Mouse (Mus musculus): ENCODE results near the gene Clta.
A peak's percentile ranks its signal among the peaks of the same experiment; 100 is the strongest.
"Not testable (repeated sequence)": the region's sequence is repeated elsewhere in the genome, so short reads cannot be mapped to it uniquely, and the experiment has no call there.

Gene Clta

DNA sequence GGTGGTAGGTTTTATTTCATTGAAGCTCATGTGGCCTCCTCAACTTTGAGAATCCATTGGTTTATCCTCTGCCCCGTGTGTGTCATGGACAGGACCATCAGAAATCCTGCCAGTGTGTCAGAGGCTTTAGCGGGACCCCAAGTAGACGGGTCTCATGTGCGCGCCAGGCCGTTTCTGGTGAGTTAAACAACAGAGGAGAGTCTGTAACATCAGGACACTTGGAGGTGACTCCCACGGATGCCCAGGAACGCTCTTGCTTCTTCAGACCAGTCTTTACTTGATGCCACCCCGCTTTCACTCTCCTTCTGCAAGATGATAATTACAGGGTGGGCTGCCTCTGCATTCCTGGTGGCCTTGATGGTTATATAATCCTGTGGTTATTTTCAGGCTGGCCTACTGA, 19.4 kb downstream of the Clta start:
- peak in 1 of 2 experiments; percentile 9 for DNase-seq (ENCODE audit: low spot score in 2 of 2)

- DNase-seq (ENCODE audit: low spot score in 2 of 2), result no peak
Observed at GRCm38 (mm10) chr4:44024241-44024640, 20.0 kb downstream of the Clta start.

- DNase-seq (ENCODE audit: low spot score in 2 of 2), result no peak
Observed at GRCm38 (mm10) chr4:44025570-44025969, 21.3 kb downstream of the Clta start.

DNA sequence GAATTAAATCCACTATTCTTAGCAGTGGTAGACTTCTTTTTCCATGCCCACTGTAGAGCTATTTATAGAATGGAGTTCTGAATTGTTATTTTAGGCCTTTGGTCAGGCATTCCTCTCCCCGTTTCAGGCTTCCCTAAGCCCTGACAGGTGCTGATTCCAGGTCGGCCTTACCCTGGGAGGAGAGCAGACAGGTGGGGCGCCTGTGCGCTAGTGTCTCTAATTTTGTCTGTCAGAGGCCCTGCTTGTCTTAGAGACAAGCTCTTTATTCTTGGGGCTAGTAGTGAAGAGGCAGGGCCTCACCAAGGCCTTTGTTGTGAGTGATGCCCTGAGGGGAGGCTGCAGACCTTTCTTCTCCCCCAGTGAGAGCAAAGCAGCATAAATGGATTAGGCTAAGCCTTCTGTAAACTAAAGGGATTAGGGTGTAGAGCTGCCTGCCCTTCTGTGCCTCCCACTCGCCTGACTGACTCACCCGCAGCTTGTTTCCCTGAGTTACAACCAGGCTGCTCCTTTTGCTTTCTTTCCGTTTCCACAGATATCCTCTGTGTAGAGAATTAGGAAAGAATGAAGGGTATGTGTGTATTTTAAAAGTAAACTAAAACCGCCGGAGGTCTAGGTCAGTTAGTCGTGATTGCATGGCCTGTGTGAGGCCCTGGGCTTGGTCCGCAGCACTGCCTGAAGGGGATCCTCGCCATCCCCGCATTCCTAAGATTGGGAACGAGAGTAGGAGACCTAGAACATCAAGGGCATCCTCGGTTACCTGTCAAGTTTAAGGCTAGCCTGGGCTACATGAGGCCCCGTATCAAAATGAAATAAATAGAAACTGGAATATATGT, 24.3 kb downstream of the Clta start:
- no peak for DNase-seq (ENCODE audit: low spot score in 2 of 2)

DNA sequence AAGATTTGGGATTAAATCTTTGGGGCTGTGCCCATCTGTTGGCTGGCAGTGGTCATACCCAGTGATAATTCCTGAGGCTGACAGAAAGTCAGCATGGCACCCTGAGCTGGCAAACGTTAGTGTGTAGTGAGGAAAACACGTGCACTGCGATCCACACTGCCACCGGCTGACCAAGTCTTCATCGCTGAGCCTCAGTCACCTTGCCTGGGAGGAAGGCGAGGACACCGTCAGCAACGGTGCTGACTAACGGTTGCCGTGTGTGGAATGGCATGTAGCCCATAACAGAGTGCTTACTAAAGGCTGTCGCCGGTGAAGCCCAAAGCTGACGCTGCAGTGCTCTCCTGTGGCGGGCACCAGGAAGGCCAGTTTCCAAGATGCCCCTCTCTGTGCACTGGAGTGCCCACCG, 25.4 kb downstream of the Clta start:
- DNase-seq (ENCODE audit: low spot score in 2 of 2), result no peak

- DNase-seq (ENCODE audit: low spot score in 2 of 2), result no peak
Observed at GRCm38 (mm10) chr4:44031521-44031920, 27.3 kb downstream of the Clta start.

DNA sequence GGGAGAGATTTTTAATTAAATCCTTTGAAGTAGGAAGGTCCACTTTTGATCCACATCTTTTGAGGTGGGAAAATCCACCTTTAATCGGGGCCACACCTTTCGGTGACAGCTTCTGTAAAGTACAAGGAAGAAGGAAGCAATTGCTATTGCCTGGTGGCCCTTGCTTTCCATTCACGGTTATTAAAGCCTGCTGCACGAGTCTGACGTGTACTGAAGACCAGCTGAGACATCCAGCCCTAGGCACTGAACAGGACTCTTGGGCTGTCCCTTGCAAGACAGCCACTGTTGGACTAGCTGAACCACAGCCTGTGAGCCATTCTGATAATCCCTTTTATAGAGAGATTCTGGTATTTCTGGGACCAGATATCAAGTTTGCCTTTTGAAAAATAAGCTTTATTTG, 32.2 kb downstream of the Clta start:
- DNase-seq (ENCODE audit: low spot score in 2 of 2), result no peak

DNA sequence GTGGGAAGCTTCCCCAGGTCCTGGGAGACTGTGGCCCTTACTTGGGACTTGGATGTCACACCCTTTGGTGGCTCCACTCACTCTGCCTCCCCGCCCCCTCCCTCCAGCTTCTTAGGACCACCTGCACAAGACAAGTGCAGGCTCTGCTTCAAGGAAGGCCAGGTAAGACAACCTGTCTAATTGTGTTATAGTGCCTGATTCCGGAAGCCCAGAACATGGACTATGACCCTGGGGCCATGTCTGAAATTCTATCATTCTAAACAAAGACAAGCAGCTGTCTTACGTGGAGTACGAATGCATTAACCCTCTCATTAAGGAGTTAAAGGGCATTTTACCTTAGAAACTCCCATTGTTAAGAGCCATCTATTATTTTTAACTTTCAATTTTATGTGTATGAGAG, 36.5 kb downstream of the Clta start:
- DNase-seq (ENCODE audit: low spot score in 2 of 2), result no peak

DNA sequence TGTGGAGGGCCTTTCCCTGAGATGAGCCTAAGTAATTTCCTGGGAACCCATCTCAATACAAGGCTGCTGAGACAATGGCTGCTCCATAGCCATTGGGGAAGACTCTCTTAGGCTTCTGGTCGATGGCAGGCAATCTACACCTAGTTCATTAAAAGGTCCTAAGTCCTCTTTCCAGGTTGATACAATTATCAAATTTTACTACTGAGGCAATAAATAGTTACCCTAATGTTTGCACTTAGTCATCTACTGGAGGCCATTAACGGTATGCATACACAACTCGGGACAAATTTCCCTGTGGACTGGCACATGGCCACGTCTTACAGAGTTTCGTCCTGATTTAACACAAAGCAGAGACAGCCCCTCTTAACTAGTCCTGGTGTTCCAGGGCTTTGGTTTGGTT, 38.2 kb downstream of the Clta start:
- DNase-seq (ENCODE audit: low spot score in 2 of 2), result no peak

- not testable (repeated sequence) for DNase-seq (ENCODE audit: low spot score in 2 of 2)
Observed at GRCm38 (mm10) chr4:44043182-44043581, 38.9 kb downstream of the Clta start.

GRCm38 (mm10) chr4:44044685-44045356, 40.6 kb downstream of the Clta start:
- no peak for DNase-seq (ENCODE audit: low spot score in 2 of 2)

GRCm38 (mm10) chr4:44046066-44046465, 41.8 kb downstream of the Clta start:
- DNase-seq (ENCODE audit: low spot score in 2 of 2), result no peak

DNA sequence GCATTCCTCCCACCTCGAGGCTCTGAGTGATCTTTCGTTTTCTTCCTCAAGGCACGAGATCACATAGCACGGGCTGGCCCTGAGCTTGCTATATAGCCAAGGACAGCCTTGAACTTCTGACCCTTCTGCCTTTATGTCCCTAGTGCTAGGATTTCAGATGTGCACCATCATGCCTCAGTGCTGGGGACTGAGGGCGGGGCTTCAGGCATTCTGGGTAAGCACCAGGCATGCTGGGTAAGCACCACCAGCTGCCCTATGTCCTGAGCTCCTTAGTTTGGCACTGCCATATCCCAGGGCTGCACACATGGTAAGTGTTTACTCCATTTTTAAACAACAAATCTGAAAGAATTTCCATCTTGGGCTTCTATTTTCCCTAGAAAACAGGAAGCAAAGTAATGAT, 45.6 kb downstream of the Clta start:
- DNase-seq (ENCODE audit: low spot score in 2 of 2), result no peak

GRCm38 (mm10) chr4:44059674-44060073, 55.4 kb downstream of the Clta start:
- no peak for DNase-seq (ENCODE audit: low spot score in 2 of 2)

- DNase-seq (ENCODE audit: low spot score in 2 of 2), result peak in 1 of 2 experiments; percentile 41
Observed at GRCm38 (mm10) chr4:44062062-44062461, 57.8 kb downstream of the Clta start.

DNA sequence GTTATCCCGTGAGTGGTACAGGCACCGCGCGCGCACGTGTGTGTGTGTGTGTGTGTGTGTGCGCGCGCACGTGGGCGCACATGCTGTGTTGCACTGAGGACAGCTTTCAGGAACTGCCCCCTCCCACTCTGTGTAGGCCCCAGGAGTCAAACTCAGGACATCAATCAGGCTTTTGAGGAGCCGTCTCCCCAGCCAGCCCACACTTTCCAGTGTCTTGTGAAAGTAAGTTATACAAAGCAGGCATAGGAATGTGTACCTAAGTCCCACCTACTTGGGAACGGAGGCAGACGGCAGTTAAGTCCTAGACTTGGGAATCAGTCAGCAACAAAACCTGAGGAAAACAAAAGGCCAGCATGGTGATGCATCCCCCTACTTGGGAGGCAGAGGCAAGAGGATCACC, 58.6 kb downstream of the Clta start:
- DNase-seq (ENCODE audit: low spot score in 2 of 2), result no peak

- peak; percentile 89 to 93 for DNase-seq (ENCODE audit: low spot score in 2 of 2)
Observed at GRCm38 (mm10) chr4:44065355-44066025, 61.2 kb downstream of the Clta start.

GRCm38 (mm10) chr4:44066891-44067290, 62.6 kb downstream of the Clta start:
- DNase-seq (ENCODE audit: low spot score in 2 of 2), result no peak

GRCm38 (mm10) chr4:44068736-44069135, 64.5 kb downstream of the Clta start:
- DNase-seq (ENCODE audit: low spot score in 2 of 2), result no peak

DNA sequence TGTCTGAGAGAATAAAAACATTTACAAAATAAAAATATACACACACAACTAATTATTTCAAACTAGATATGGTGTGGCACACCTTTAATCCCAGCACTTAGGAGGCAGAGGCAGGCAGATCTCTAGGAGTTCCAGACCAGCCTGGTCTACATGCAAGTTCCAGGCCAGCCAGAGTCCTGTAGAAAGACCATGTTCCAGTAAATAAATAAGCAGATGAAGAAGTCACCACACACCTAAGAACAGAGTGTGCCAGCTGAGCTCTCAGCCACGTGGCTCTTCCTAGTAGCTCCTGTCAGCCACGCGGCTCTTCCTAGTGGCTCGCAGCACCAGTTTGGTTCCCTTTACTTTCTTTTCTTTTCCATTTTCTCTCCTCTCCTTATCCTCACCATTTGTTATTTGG, 65.2 kb downstream of the Clta start:
- DNase-seq (ENCODE audit: low spot score in 2 of 2), result no peak

GRCm38 (mm10) chr4:44070641-44071040, 66.4 kb downstream of the Clta start:
- no peak for DNase-seq (ENCODE audit: low spot score in 2 of 2)

DNA sequence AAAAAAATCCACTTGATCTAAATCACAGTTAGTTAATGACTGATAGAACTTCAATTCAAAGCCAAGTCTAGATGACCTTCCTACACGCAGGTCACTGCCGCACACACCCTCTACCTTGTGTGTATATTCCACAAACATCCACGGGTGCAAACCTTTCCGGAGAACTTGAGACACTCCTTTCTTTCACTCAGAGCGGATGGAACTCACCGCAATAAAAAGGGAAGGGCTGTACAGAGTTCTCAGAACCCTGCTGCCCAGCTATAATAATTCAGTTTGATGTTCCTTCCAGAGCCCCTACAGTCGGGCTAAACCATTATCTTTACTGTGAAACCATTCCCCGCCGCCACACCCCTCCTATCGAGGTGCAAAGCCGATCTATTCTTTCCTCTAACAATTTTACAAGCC, 67.5 kb downstream of the Clta start:
- DNase-seq (ENCODE audit: low spot score in 2 of 2), result no peak

Data from spleen, postnatal 10 days (tissue).